In genomic region chr16:85887289-85888051, GRCm38 (mm10) we compare ENCODE assay signal across 9 mouse cellular contexts. TPM values are rescaled to one million over a fixed set of nuclear protein-coding genes. Genes with fewer than 3 reads are reported as not detected.
DNase-seq lines count a peak whose midpoint lies in the region; ATAC-seq and TF ChIP-seq lines count a peak whose summit lies in the region.
"Had no signal": no experiment of that assay in that cellular context is flagged by ENCODE, and none has a peak within 500 bp of the region (broad histone marks: within the 10 kb centered on the region; RNA-seq: fewer than 3 reads in every experiment).

No protein-coding gene starts in this region.

- peak; percentile 94 for ATAC-seq in forebrain, embryonic 14.5 days
- ATAC-seq in midbrain, embryonic 14.5 days (ENCODE audit: low FRiP score, low TSS enrichment): peak; percentile 72
- no peak for ATAC-seq in lung, postnatal 0 days

- H3K9ac ChIP-seq in forebrain, embryonic 14.5 days (ENCODE audit: low read length): no peak overlapping the region
- H3K9ac ChIP-seq in midbrain, embryonic 14.5 days (replicated peaks; ENCODE audit: low read length): no peak overlapping the region
- no peak overlapping the region for H3K9ac ChIP-seq in lung, postnatal 0 days (replicated peaks; ENCODE audit: low read depth)
- H3K9ac ChIP-seq: liver, embryonic 13.5 days had no signal

- TF ChIP-seq CTCF in gastrocnemius, adult 2 months (IDR thresholded peaks at IDR 0.05): no peak
- TF ChIP-seq CTCF in lung, postnatal 0 days (IDR thresholded peaks at IDR 0.05): no peak

- H3K36me3 ChIP-seq in forebrain, embryonic 14.5 days (ENCODE audit: control insufficient read depth, insufficient read depth, low read length): no peaks in the 10 kb centered on the region
- H3K36me3 ChIP-seq in midbrain, embryonic 14.5 days (ENCODE audit: control insufficient read depth, insufficient read depth, low read length): no peaks in the 10 kb centered on the region
- H3K36me3 ChIP-seq in lung, postnatal 0 days (ENCODE audit: insufficient read depth, low read length): no peaks in the 10 kb centered on the region
- H3K36me3 ChIP-seq: liver, embryonic 13.5 days had no signal

- peaks cover 7% of the 10 kb centered on the region for H3K4me1 ChIP-seq in forebrain, embryonic 14.5 days (ENCODE audit: control insufficient read depth, insufficient read depth, low read length)
- no peaks in the 10 kb centered on the region for H3K4me1 ChIP-seq in midbrain, embryonic 14.5 days (ENCODE audit: control insufficient read depth, insufficient read depth, low read length)
- no peaks in the 10 kb centered on the region for H3K4me1 ChIP-seq in lung, postnatal 0 days (ENCODE audit: insufficient read depth, low read depth, low read length)
- H3K4me1 ChIP-seq: liver, embryonic 13.5 days had no signal

- no peak for DNase-seq in gastrocnemius, adult 2 months
- DNase-seq in gastrocnemius, postnatal 10 days: no peak
- DNase-seq in forebrain, embryonic 14.5 days (ENCODE audit: low spot score): peak; percentile 90
- DNase-seq in layer of hippocampus, adult 9-11 months: peak; percentile 70
- peak; percentile 53 for DNase-seq in midbrain, embryonic 14.5 days
- DNase-seq in lung, postnatal 0 days (ENCODE audit: low spot score): no peak
- DNase-seq in thymus, postnatal 0 days (ENCODE audit: low spot score): no peak
- no peak for DNase-seq in adrenal gland, postnatal 10 days
- DNase-seq: liver, embryonic 13.5 days had no signal

- H3K9me3 ChIP-seq in forebrain, embryonic 14.5 days (replicated peaks; ENCODE audit: control insufficient read depth, low read length): no peaks in the 10 kb centered on the region
- H3K9me3 ChIP-seq in midbrain, embryonic 14.5 days (ENCODE audit: control insufficient read depth, low read length): no peaks in the 10 kb centered on the region
- H3K9me3 ChIP-seq in lung, postnatal 0 days (ENCODE audit: low read length): no peaks in the 10 kb centered on the region
- H3K9me3 ChIP-seq: liver, embryonic 13.5 days had no signal

- no peak overlapping the region for H3K4me3 ChIP-seq in gastrocnemius, adult 2 months
- H3K4me3 ChIP-seq in forebrain, embryonic 14.5 days (ENCODE audit: low read depth, low read length): no peak overlapping the region
- no peak overlapping the region for H3K4me3 ChIP-seq in midbrain, embryonic 14.5 days (replicated peaks; ENCODE audit: low read depth, low read length)
- H3K4me3 ChIP-seq in lung, postnatal 0 days (ENCODE audit: low read depth, low read length): no peak overlapping the region
- H3K4me3 ChIP-seq: liver, embryonic 13.5 days had no signal

- no peak for TF ChIP-seq EP300 in lung, postnatal 0 days (IDR thresholded peaks at IDR 0.05)

- H3K27ac ChIP-seq in gastrocnemius, adult 2 months: peak overlapping the region; percentile 46
- no peak overlapping the region for H3K27ac ChIP-seq in forebrain, embryonic 14.5 days (ENCODE audit: low read depth, low read length)
- no peak overlapping the region for H3K27ac ChIP-seq in midbrain, embryonic 14.5 days (replicated peaks; ENCODE audit: low read depth, low read length)
- H3K27ac ChIP-seq in lung, postnatal 0 days (ENCODE audit: low read length): no peak overlapping the region
- H3K27ac ChIP-seq: liver, embryonic 13.5 days had no signal

- WGBS in forebrain, embryonic 14.5 days: 58% methylated on average over 13 of the region's 13 CpGs
- WGBS in midbrain, embryonic 14.5 days: 63% methylated on average over 13 of the region's 13 CpGs
- WGBS in lung, postnatal 0 days: 47% methylated on average over 13 of the region's 13 CpGs

- H3K4me2 ChIP-seq in forebrain, embryonic 14.5 days (ENCODE audit: low read length): no peak overlapping the region
- H3K4me2 ChIP-seq in midbrain, embryonic 14.5 days (ENCODE audit: low read length): no peak overlapping the region
- no peak overlapping the region for H3K4me2 ChIP-seq in lung, postnatal 0 days (replicated peaks; ENCODE audit: low read depth, low read length)
- H3K4me2 ChIP-seq: liver, embryonic 13.5 days had no signal

- no peaks in the 10 kb centered on the region for H3K27me3 ChIP-seq in forebrain, embryonic 14.5 days (replicated peaks; ENCODE audit: control insufficient read depth, insufficient read depth, low read length)
- H3K27me3 ChIP-seq in midbrain, embryonic 14.5 days (ENCODE audit: control insufficient read depth, insufficient read depth, low read length): no peaks in the 10 kb centered on the region
- no peaks in the 10 kb centered on the region for H3K27me3 ChIP-seq in lung, postnatal 0 days (replicated peaks; ENCODE audit: insufficient read depth, low read length)
- H3K27me3 ChIP-seq: liver, embryonic 13.5 days had no signal

- intact Hi-C loops in gastrocnemius, adult 2 months (cut with DNase I): no loop called here

RNA-seq across cellular contexts. Expression of gene Adamts5, which starts 14.2 kb away (rescaled TPM):
- 1 to 10 TPM; 4.2 to 5.2 TPM for total RNA-seq in gastrocnemius, adult 2 months (2021)
- total RNA-seq in gastrocnemius, postnatal 10 days (2021): 10 to 100 TPM; 10.9 to 13.3 TPM
- 1.5 and 1.6 TPM in 2 replicates for polyA plus RNA-seq in forebrain, embryonic 14.5 days (2014; fragmentation: Nextera tagmentation; extraction: Ambion mirVana)
- polyA plus RNA-seq in midbrain, embryonic 14.5 days (2014; fragmentation: Nextera tagmentation; extraction: Ambion mirVana): 1.6 and 1.8 TPM in 2 replicates
- polyA plus RNA-seq in lung, postnatal 0 days (2015; fragmentation: Nextera tagmentation; extraction: Ambion mirVana): 1.8 and 2.1 TPM in 2 replicates
- 1.1 and 1.3 TPM in 2 replicates for polyA plus RNA-seq in thymus, postnatal 0 days (2015; fragmentation: Nextera tagmentation; extraction: Ambion mirVana)
- total RNA-seq in adrenal gland, postnatal 10 days (2021): 10 to 100 TPM; 10.0 to 10.3 TPM

Comparison
In these comparisons a context has a peak if more than half of its experiments do, and no peak if none do; other contexts are left out.
1. DNase-seq: peak in forebrain, embryonic 14.5 days (single experiment), layer of hippocampus, adult 9-11 months (single experiment) and midbrain, embryonic 14.5 days (single experiment); none in gastrocnemius, adult 2 months (single experiment), gastrocnemius, postnatal 10 days (single experiment), lung, postnatal 0 days (single experiment), thymus, postnatal 0 days (single experiment) and adrenal gland, postnatal 10 days (single experiment).